Mouse (Mus musculus) midbrain, postnatal 0 days (tissue): ENCODE measurements around the gene Map4k2. TPM values are rescaled to one million over a fixed set of nuclear protein-coding genes. Genes with fewer than 3 reads are reported as not detected.
A peak's percentile ranks its signal among the peaks of the same experiment; 100 is the strongest.

Source experiments
- ATAC-seq: fragments of 200-750 bp; cut with Nextera tagmentation; 2 replicates; pipeline ENCODE4 v1.8.0; 2017; ENCODE audit warnings: moderate number of reproducible peaks, mild to moderate bottlenecking, moderate TSS enrichment, moderate library complexity; ENCODE audit not compliant: low FRiP score
- DNase-seq: peaks from one replicate; pipeline ENCODE4 v3.0.0-alpha.2; 2015; ENCODE audit warnings: low spot score
- H3K27ac ChIP-seq: fragments of 300-500 bp; sonication (generic); 2 replicates; pipeline ENCODE4 v1.5.1; 2014; ENCODE audit warnings: low read depth, mild to moderate bottlenecking, low read length, mixed read lengths
- H3K27me3 ChIP-seq: fragments of 300-500 bp; sonication (generic); 2 replicates; pipeline ENCODE4 v1.6.1; 2014; ENCODE audit warnings: low read length, control low read depth, mixed read lengths; ENCODE audit not compliant: insufficient read depth
- H3K36me3 ChIP-seq: fragments of 300-500 bp; sonication (generic); 2 replicates; pipeline ENCODE4 v1.6.1; 2014; ENCODE audit warnings: low read length, control low read depth, mixed read lengths; ENCODE audit not compliant: insufficient read depth
- H3K4me1 ChIP-seq: fragments of 300-500 bp; sonication (generic); 2 replicates; pipeline ENCODE4 v1.6.1; 2014; ENCODE audit warnings: mild to moderate bottlenecking, control low read depth, antibody characterized with exemption, low read length, mixed read lengths; ENCODE audit not compliant: insufficient read depth
- H3K4me2 ChIP-seq: fragments of 300-500 bp; sonication (generic); 2 replicates; pipeline ENCODE4 v1.6.1; 2014; ENCODE audit warnings: low read depth, mild to moderate bottlenecking, low read length, mixed read lengths; ENCODE audit not compliant: poor library complexity, severe bottlenecking
- H3K4me3 ChIP-seq: fragments of 300-500 bp; sonication (generic); 2 replicates; pipeline ENCODE4 v1.5.1; 2014; ENCODE audit warnings: low read depth, mild to moderate bottlenecking, low read length, moderate library complexity
- H3K9ac ChIP-seq: fragments of 300-500 bp; sonication (generic); replicated peaks from 2 replicates; pipeline ENCODE4 v1.6.1; 2014; ENCODE audit warnings: mild to moderate bottlenecking, low read length, moderate library complexity, mixed read lengths; ENCODE audit not compliant: poor library complexity, severe bottlenecking
- H3K9me3 ChIP-seq: fragments of 300-500 bp; sonication (generic); 2 replicates; pipeline ENCODE4 v1.6.1; 2016; ENCODE audit warnings: low read length, control low read depth
- CTCF ChIP-seq: IDR thresholded peaks from 2 replicates; pipeline ENCODE4 v1.5.1; 2016; ENCODE audit warnings: antibody characterized with exemption, mild to moderate bottlenecking
- WGBS: fragments of 180-500 bp; shearing (Covaris S2); extraction: QIAGEN DNeasy Blood & Tissue Kit; methylation state at CpG from one replicate; pipeline ENCODE4 v1.1.7; 2014; 5-methylcytosine and 5-hydroxymethylcytosine counted together
- polyA plus RNA-seq: library from polyadenylated mRNA; unstranded; fragments of >200 nt; fragmentation: Nextera tagmentation; extraction: Ambion mirVana; gene quantifications from 2 replicates; pipeline ENCODE4 v1.2.1, GENCODE M21; 2015
- total RNA-seq: library from RNA; depleted of rRNA; stranded (reverse); fragments of >200 nt; gene quantifications from 2 replicates; pipeline ENCODE4 v1.2.3, GENCODE M21; 2014

Map4k2 gene
- total and polyA plus RNA-seq, 2 experiments from 2014 or later: 18.1 to 86.8 TPM

- ATAC-seq (peak; percentile 49), DNase-seq (peak; percentile 36)
- WGBS: 11% methylated on average over 16 of the region's 16 CpGs
- Histone ChIP-seq H3K4me1 (peaks cover 4% of the 10 kb centered on the region; the same call in 1 of the 2 replicates), H3K9me3 (no peaks in the 10 kb centered on the region), H3K9ac (peak overlapping the region; percentile 20; the same call in 1 of the 2 replicates), H3K27ac (0 out of 2 replicates have a peak overlapping the region, but pooled peaks have one; percentile 47), H3K36me3 (no peaks in the 10 kb centered on the region), H3K4me2 (peak overlapping the region; percentile 61), H3K27me3 (no peaks in the 10 kb centered on the region), H3K4me3 (peak overlapping the region; percentile 28; the same call in 1 of the 2 replicates)
- TF ChIP-seq CTCF: no peak
Observed at GRCm38 (mm10) chr19:6389803-6390202, 48.9 kb downstream of the Map4k2 start.

GRCm38 (mm10) chr19:6390251-6390650, 49.3 kb downstream of the Map4k2 start:
- Histone ChIP-seq H3K9me3 (no peaks in the 10 kb centered on the region), H3K36me3 (no peaks in the 10 kb centered on the region), H3K27ac (no peak overlapping the region; the same call in 1 of the 2 replicates), H3K4me2 (peak overlapping the region; percentile 61), H3K27me3 (no peaks in the 10 kb centered on the region), H3K4me3 (no peak overlapping the region), H3K9ac (0 out of 2 replicates have a peak overlapping the region, but pooled peaks have one; percentile 20), H3K4me1 (peaks cover 4% of the 10 kb centered on the region; the same call in 1 of the 2 replicates)
- no peak for DNase-seq
- no peak for ATAC-seq
- WGBS: 70% methylated on average over 6 of the region's 6 CpGs
- no peak for TF ChIP-seq CTCF

- H3K9ac ChIP-seq: no peak overlapping the region
- no peaks in the 10 kb centered on the region for H3K36me3 ChIP-seq
- DNase-seq (no peak), ATAC-seq (no peak)
- peak; percentile 51 for TF ChIP-seq CTCF
- H3K4me3 ChIP-seq: no peak overlapping the region
- no peaks in the 10 kb centered on the region for H3K9me3 ChIP-seq
- H3K27me3 ChIP-seq: no peaks in the 10 kb centered on the region
- H3K4me1 ChIP-seq: peaks cover 4% of the 10 kb centered on the region; the same call in 1 of the 2 replicates
- H3K27ac ChIP-seq: no peak overlapping the region
- no peak overlapping the region for H3K4me2 ChIP-seq
- WGBS: 92% methylated on average over 14 of the region's 14 CpGs
Observed at GRCm38 (mm10) chr19:6392743-6393393, 51.9 kb downstream of the Map4k2 start.

GRCm38 (mm10) chr19:6393637-6394036, 52.7 kb downstream of the Map4k2 start:
- no peaks in the 10 kb centered on the region for H3K36me3 ChIP-seq
- no peaks in the 10 kb centered on the region for H3K9me3 ChIP-seq
- no peak for DNase-seq
- no peak overlapping the region for H3K4me2 ChIP-seq
- no peak overlapping the region for H3K9ac ChIP-seq
- peaks cover 4% of the 10 kb centered on the region; the same call in 1 of the 2 replicates for H3K4me1 ChIP-seq
- 91% methylated on average over 16 of the region's 16 CpGs for WGBS
- no peaks in the 10 kb centered on the region for H3K27me3 ChIP-seq
- TF ChIP-seq CTCF: no peak
- no peak overlapping the region for H3K27ac ChIP-seq
- H3K4me3 ChIP-seq: no peak overlapping the region
- ATAC-seq: no peak

GRCm38 (mm10) chr19:6396237-6396636, 55.3 kb downstream of the Map4k2 start:
- 86% methylated on average over 5 of the region's 5 CpGs for WGBS
- DNase-seq (no peak), ATAC-seq (no peak)
- peaks cover 6% of the 10 kb centered on the region; the same call in 1 of the 2 replicates for H3K4me1 ChIP-seq
- H3K4me3 ChIP-seq: no peak overlapping the region
- no peak for TF ChIP-seq CTCF
- H3K27me3 ChIP-seq: no peaks in the 10 kb centered on the region
- no peak overlapping the region for H3K9ac ChIP-seq
- no peak overlapping the region for H3K27ac ChIP-seq
- no peaks in the 10 kb centered on the region for H3K9me3 ChIP-seq
- H3K36me3 ChIP-seq: no peaks in the 10 kb centered on the region
- no peak overlapping the region for H3K4me2 ChIP-seq

GRCm38 (mm10) chr19:6397582-6398249, 56.8 kb downstream of the Map4k2 start:
- peaks cover 17% of the 10 kb centered on the region; the same call in 1 of the 2 replicates for H3K4me1 ChIP-seq
- ATAC-seq: no peak

More at GRCm38 (mm10) chr19:6397582-6398249, 56.8 kb downstream of the Map4k2 start:
- H3K9ac ChIP-seq: no peak overlapping the region
- no peak overlapping the region; the same call in 1 of the 2 replicates for H3K4me3 ChIP-seq
- DNase-seq: no peak
- WGBS: 85% methylated on average over 22 of the region's 22 CpGs
- H3K9me3 ChIP-seq: no peaks in the 10 kb centered on the region
- H3K27me3 ChIP-seq: no peaks in the 10 kb centered on the region; the same call in 1 of the 2 replicates
- TF ChIP-seq CTCF: no peak
- H3K36me3 ChIP-seq: peaks cover 5% of the 10 kb centered on the region; the same call in 1 of the 2 replicates
- peak overlapping the region; percentile 82; the same call in 1 of the 2 replicates for H3K27ac ChIP-seq
- peak overlapping the region; percentile 98 for H3K4me2 ChIP-seq
